Comparison of ENCODE assay signal across 8 mouse cellular contexts in the genomic region with DNA sequence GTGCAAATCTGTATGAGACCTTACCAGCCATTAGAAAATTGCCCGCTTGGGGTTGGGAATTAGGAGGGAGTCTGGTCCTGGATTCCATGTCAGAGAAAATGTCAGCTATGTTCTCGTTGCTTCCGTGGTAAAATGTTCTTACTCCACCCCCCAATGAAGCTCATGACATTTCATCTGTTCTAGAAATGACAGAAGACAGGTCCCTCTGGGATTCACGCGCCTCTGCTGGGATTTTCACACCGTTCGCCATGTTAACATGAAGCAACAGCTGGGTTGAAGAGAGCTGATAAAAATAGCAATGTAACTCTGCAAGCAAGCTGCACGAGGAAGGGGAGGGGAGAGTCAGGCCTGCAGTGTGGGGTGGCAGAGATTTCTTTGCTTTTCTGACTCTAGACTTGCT. TPM values are rescaled to one million over a fixed set of nuclear protein-coding genes. Genes with fewer than 3 reads are reported as not detected.
DNase-seq lines count a peak whose midpoint lies in the region.

No protein-coding gene starts in this region.

- DNase-seq in layer of hippocampus, adult 9-11 months = peak; percentile 49
- DNase-seq in layer of hippocampus, postnatal 36 days = no peak
- DNase-seq in adipocyte (ENCODE audit: low spot score) (peak; percentile 65), MN1 (ENCODE audit: low spot score) (no peak)
- DNase-seq in frontal cortex, postnatal 36 days (ENCODE audit: low spot score in 2 of 2) = peak; percentile 47 to 73
- peak; percentile 25 to 51 for DNase-seq in heart, postnatal 14 days
- DNase-seq in urinary bladder, postnatal 10 days (ENCODE audit: low spot score) = no peak
- no peak for DNase-seq in cerebellum, postnatal 14 days

- intact Hi-C loops in heart, postnatal 14 days (cut with DNase I) = loop anchor here (5.0 kb wide), 1 partner anchor 37 kb away; no protein-coding TSS in a partner anchor

RNA-seq across cellular contexts. Expression of a gene that starts 42.1 kb away (rescaled TPM):
- total RNA-seq in layer of hippocampus, postnatal 36 days (2021) = 100 to 1,000 TPM; 146 to 161 TPM
- total RNA-seq in heart, postnatal 14 days (2021) = 100 to 1,000 TPM; 157 to 165 TPM

Comparison
In these comparisons a context has a peak if more than half of its experiments do, and no peak if none do; other contexts are left out.
1. DNase-seq: peak in layer of hippocampus, adult 9-11 months (single experiment), adipocyte (single experiment), frontal cortex, postnatal 36 days (2 of 2) and heart, postnatal 14 days (2 of 2); none in layer of hippocampus, postnatal 36 days (0 of 2), urinary bladder, postnatal 10 days (single experiment), cerebellum, postnatal 14 days (0 of 2) and MN1 (single experiment).